Mouse (Mus musculus) myocyte (in vitro differentiated cells): ENCODE data around the gene Fam198b. TPM values are rescaled to one million over a fixed set of nuclear protein-coding genes. Genes with fewer than 3 reads are reported as not detected.

Experiments
- H3K27me3 ChIP-seq: one replicate; pipeline ENCODE4 v1.6.1; 2011; ENCODE audit not compliant: control insufficient read depth, insufficient read depth, insufficient read length
- H3K36me3 ChIP-seq: one replicate; pipeline ENCODE4 v1.6.1; 2011; ENCODE audit not compliant: control insufficient read depth, insufficient read depth
- H3K4me2 ChIP-seq: one replicate; pipeline ENCODE4 v1.6.1; 2011; ENCODE audit warnings: low read depth, control low read depth
- H3K4me3 ChIP-seq: one replicate; pipeline ENCODE4 v1.5.1; 2011; ENCODE audit warnings: mild to moderate bottlenecking, control low read depth, moderate library complexity
- H3K79me2 ChIP-seq: one replicate; pipeline ENCODE4 v1.6.1; 2011; ENCODE audit not compliant: control insufficient read depth, insufficient read depth
- H3ac ChIP-seq: one replicate; pipeline ENCODE4 v1.6.1; 2011; ENCODE audit not compliant: control insufficient read depth, insufficient read length
- CEBPB ChIP-seq: IDR thresholded peaks from 2 replicates; pipeline ENCODE4 v1.6.1; 2011; ENCODE audit warnings: mild to moderate bottlenecking, moderate library complexity; ENCODE audit not compliant: poor library complexity, insufficient read depth, severe bottlenecking
- E2F4 ChIP-seq: IDR thresholded peaks from one replicate; pipeline ENCODE4 v1.6.1; 2011; ENCODE audit warnings: mild to moderate bottlenecking, control low read depth, moderate library complexity; ENCODE audit not compliant: insufficient read depth
- MAX ChIP-seq: IDR thresholded peaks from one replicate; pipeline ENCODE4 v1.6.1; 2011; ENCODE audit warnings: low read depth, mild to moderate bottlenecking, control low read depth
- MYOD1 ChIP-seq, 3 experiments: IDR thresholded peaks; one replicate each; pipeline ENCODE4 v1.6.1; 2011; ENCODE audit warnings: control low read depth in 2 of 3, low read depth in 2 of 3, mild to moderate bottlenecking in 2 of 3, moderate library complexity in 1 of 3; ENCODE audit not compliant: insufficient read length in 2 of 3, control insufficient read depth in 1 of 3
- MYOG ChIP-seq, 3 experiments: IDR thresholded peaks; one replicate each; pipeline ENCODE4 v1.6.1; 2011; ENCODE audit warnings: control low read depth in 2 of 3, low read depth in 2 of 3, mild to moderate bottlenecking in 2 of 3; ENCODE audit not compliant: insufficient read length in 2 of 3, control insufficient read depth in 1 of 3, insufficient read depth in 1 of 3
- POLR2A ChIP-seq: IDR thresholded peaks from one replicate; pipeline ENCODE4 v1.6.1; 2011; ENCODE audit warnings: low read depth, mild to moderate bottlenecking, control low read depth, moderate library complexity; ENCODE audit not compliant: insufficient read length
- POLR2AphosphoS2 ChIP-seq: IDR thresholded peaks from one replicate; pipeline ENCODE4 v1.6.1; 2011; ENCODE audit warnings: low read depth, control low read depth; ENCODE audit not compliant: insufficient read length
- REST ChIP-seq: IDR thresholded peaks from one replicate; pipeline ENCODE4 v1.6.1; 2011; ENCODE audit warnings: mild to moderate bottlenecking, control low read depth, moderate library complexity; ENCODE audit not compliant: insufficient read depth, insufficient read length
- SRF ChIP-seq: IDR thresholded peaks from one replicate; pipeline ENCODE4 v1.6.1; 2011; ENCODE audit warnings: low read depth; ENCODE audit not compliant: control insufficient read depth, insufficient read length
- TCF12 ChIP-seq: IDR thresholded peaks from one replicate; pipeline ENCODE4 v1.6.1; 2011; ENCODE audit warnings: mild to moderate bottlenecking, control low read depth; ENCODE audit not compliant: poor library complexity, insufficient read depth, severe bottlenecking
- TCF3 ChIP-seq: IDR thresholded peaks from one replicate; pipeline ENCODE4 v1.6.1; 2011; ENCODE audit warnings: low read depth, control low read depth; ENCODE audit not compliant: insufficient read length
- USF1 ChIP-seq: IDR thresholded peaks from one replicate; pipeline ENCODE4 v1.6.1; 2011; ENCODE audit warnings: low read depth, mild to moderate bottlenecking, control low read depth, moderate library complexity
- polyA plus RNA-seq: library from polyadenylated mRNA; unstranded; fragments of >200 nt; fragmentation: generic; extraction: Trizol; gene quantifications from one replicate; pipeline ENCODE4 v1.2.1, GENCODE M21; 2012; ENCODE audit warnings: missing spikeins

The Fam198b gene
- polyA plus RNA-seq, 1 experiment, result 1.8 TPM

DNA sequence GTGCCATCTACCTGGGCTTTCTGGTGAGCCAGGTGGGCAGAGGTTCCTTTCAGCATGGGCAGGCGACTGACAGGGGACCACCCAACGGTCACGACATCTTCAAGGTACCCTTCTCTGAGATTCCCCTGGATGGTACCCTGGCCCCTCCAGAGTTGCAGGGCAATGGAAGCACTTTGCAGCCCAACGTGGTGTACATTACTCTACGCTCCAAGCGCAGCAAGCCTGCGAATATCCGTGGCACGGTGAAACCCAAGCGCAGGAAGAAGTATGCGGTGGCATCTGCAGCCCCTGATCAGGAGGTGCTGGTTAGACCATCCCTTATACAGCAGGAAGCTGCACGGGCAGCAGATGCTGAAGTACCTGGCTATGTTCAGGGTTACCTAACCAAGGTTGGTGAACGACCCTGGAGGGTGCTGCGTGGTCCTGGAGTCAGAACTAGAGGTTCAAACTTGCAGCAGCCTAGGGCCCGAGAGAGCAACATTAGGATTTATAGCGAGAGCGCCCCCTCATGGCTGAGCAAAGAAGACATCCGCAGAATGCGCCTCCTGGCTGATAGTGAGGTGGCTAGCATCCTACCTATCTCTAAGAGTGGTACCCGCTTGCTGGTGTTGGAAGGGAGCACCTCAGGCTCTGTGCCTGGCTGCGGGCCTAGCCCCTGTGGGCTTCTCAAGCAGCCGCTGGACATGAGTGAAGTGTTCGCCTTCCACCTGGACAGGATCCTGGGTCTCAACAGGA is 2.2 kb downstream of the Fam198b start:
- H3K4me3 ChIP-seq, result peak overlapping the region; percentile 25
- H3K4me2 ChIP-seq, result peak overlapping the region; percentile 69
- no peaks in the 10 kb centered on the region for H3K79me2 ChIP-seq
- H3K27me3 ChIP-seq, result no peaks in the 10 kb centered on the region
- no peak overlapping the region for H3ac ChIP-seq
- H3K36me3 ChIP-seq, result no peaks in the 10 kb centered on the region
- TF ChIP-seq REST, result no peak
- TF ChIP-seq MYOD1 (IDR thresholded peaks at IDR 0.05; ENCODE audit: control insufficient read depth in 1 of 3, insufficient read length in 2 of 3, low read depth in 2 of 3), result no peak
- TF ChIP-seq E2F4, result no peak
- TF ChIP-seq POLR2AphosphoS2, result no peak
- no peak for TF ChIP-seq MYOG (IDR thresholded peaks at IDR 0.05; ENCODE audit: control insufficient read depth in 1 of 3, insufficient read depth in 1 of 3, insufficient read length in 2 of 3, low read depth in 2 of 3)
- TF ChIP-seq POLR2A, result no peak
- no peak for TF ChIP-seq CEBPB
- TF ChIP-seq MAX, result no peak
- TF ChIP-seq SRF, result no peak
- TF ChIP-seq TCF3, result no peak
- TF ChIP-seq TCF12, result no peak
- TF ChIP-seq USF1, result no peak

DNA sequence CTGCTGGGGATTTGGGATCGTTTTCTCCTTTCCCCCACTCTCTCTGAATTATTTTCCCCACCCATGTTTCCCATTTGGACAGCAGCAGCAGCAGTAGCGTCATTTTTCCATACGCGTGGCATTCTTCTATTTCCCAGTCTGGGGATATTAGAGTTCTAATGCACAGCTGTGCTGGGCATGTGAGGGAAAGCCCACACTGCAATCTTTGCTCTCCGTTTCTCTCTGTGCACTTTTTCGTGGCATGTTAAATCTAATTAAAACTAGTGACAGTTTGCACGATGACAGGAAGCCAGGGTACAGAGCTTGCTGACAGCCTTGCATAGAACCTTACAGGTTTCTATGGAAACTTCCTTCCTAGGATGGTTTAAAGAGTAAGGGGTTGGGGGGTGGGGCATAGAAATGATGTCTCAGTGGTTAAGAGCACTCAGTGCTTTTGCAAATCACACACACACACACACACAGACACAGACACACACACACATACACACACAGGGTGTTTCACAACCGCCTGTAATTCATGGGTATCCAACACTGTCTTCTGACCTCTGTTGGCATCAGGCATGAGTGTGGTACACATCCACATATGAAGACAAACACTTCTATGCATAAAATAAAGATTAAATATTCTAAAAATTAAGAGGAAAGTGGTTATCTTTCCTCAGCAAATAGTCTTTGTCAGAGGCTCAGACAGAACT is 3.0 kb downstream of the Fam198b start:
- H3K36me3 ChIP-seq, result no peaks in the 10 kb centered on the region
- H3K79me2 ChIP-seq, result no peaks in the 10 kb centered on the region
- H3K4me2 ChIP-seq, result peak overlapping the region; percentile 69
- no peak overlapping the region for H3ac ChIP-seq
- H3K4me3 ChIP-seq, result peak overlapping the region; percentile 25
- H3K27me3 ChIP-seq, result no peaks in the 10 kb centered on the region
- no peak for TF ChIP-seq USF1
- no peak for TF ChIP-seq CEBPB
- no peak for TF ChIP-seq TCF3
- no peak for TF ChIP-seq MYOG (IDR thresholded peaks at IDR 0.05; ENCODE audit: control insufficient read depth in 1 of 3, insufficient read depth in 1 of 3, insufficient read length in 2 of 3, low read depth in 2 of 3)
- no peak for TF ChIP-seq REST
- no peak for TF ChIP-seq POLR2AphosphoS2
- no peak for TF ChIP-seq SRF
- no peak for TF ChIP-seq TCF12
- no peak for TF ChIP-seq MAX
- TF ChIP-seq E2F4, result no peak
- TF ChIP-seq MYOD1 (IDR thresholded peaks at IDR 0.05; ENCODE audit: control insufficient read depth in 1 of 3, insufficient read length in 2 of 3, low read depth in 2 of 3), result no peak
- TF ChIP-seq POLR2A, result no peak

DNA sequence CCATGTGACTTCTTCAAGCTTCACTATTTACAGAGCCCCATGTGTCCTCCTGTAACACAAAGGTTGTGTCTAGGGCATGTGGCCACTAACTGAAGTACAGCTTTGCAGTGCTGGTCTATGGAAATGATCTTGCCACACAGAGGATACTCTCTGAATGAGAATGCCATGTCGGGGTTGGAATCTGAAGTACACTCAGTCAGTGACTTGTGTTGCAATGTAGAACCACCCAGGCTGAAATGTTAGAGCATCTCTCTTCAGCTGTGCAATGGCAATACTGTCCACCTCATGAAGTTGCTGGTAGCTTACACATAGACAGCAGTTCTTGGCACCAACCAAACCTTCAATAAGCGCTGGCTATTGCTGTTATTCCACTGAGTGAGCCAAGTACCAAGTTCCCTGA is 3.6 kb downstream of the Fam198b start:
- Histone ChIP-seq H3K4me3 (no peak overlapping the region), H3K36me3 (no peaks in the 10 kb centered on the region), H3K79me2 (no peaks in the 10 kb centered on the region), H3ac (no peak overlapping the region), H3K4me2 (peak overlapping the region; percentile 69), H3K27me3 (no peaks in the 10 kb centered on the region)
- no peak for TF ChIP-seq MYOG (IDR thresholded peaks at IDR 0.05; ENCODE audit: control insufficient read depth in 1 of 3, insufficient read depth in 1 of 3, insufficient read length in 2 of 3, low read depth in 2 of 3)

GRCm38 (mm10) chr3:79897534-79898370 is 13.4 kb downstream of the Fam198b start:
- Histone ChIP-seq H3K4me3 (no peak overlapping the region), H3K36me3 (no peaks in the 10 kb centered on the region), H3ac (no peak overlapping the region), H3K79me2 (no peaks in the 10 kb centered on the region), H3K27me3 (no peaks in the 10 kb centered on the region), H3K4me2 (no peak overlapping the region)
- no peak for TF ChIP-seq POLR2AphosphoS2
- no peak for TF ChIP-seq MYOG (IDR thresholded peaks at IDR 0.05; ENCODE audit: control insufficient read depth in 1 of 3, insufficient read depth in 1 of 3, insufficient read length in 2 of 3, low read depth in 2 of 3)
- no peak for TF ChIP-seq USF1
- TF ChIP-seq REST, result no peak
- TF ChIP-seq CEBPB, result no peak
- TF ChIP-seq TCF3, result no peak
- no peak for TF ChIP-seq POLR2A
- no peak for TF ChIP-seq MAX
- TF ChIP-seq MYOD1 (IDR thresholded peaks at IDR 0.05; ENCODE audit: control insufficient read depth in 1 of 3, insufficient read length in 2 of 3, low read depth in 2 of 3), result no peak
- no peak for TF ChIP-seq TCF12
- TF ChIP-seq SRF, result no peak
